Comparison of ENCODE assay signal across 7 mouse cellular contexts in genomic region chr19:4333100-4333775, GRCm38 (mm10). TPM values are rescaled to one million over a fixed set of nuclear protein-coding genes. Genes with fewer than 3 reads are reported as not detected.
DNase-seq lines count a peak whose midpoint lies in the region; ATAC-seq and TF ChIP-seq lines count a peak whose summit lies in the region.

No protein-coding gene starts in this region.

- no peak for TF ChIP-seq CTCF in lung, embryonic 14.5 days (IDR thresholded peaks at IDR 0.05; ENCODE audit: low read depth)
- no peak for TF ChIP-seq CTCF in olfactory bulb, adult 2 months (IDR thresholded peaks at IDR 0.05; ENCODE audit: insufficient read depth, low read depth, low read length)

- H3K4me3 ChIP-seq in lung, embryonic 14.5 days (ENCODE audit: low read depth, low read length), result peak overlapping the region; percentile 60
- H3K4me3 ChIP-seq in embryonic facial prominence, embryonic 13.5 days, result peak overlapping the region; percentile 58
- H3K4me3 ChIP-seq in hindbrain, embryonic 11.5 days (ENCODE audit: low read depth, low read length), result peak overlapping the region; percentile 62
- H3K4me3 ChIP-seq in liver, embryonic 13.5 days (replicated peaks), result peak overlapping the region; percentile 63
- H3K4me3 ChIP-seq in olfactory bulb, adult 2 months (ENCODE audit: insufficient read depth, low read depth, low read length), result peak overlapping the region; percentile 51

- peak overlapping the region; percentile 68 for H3K9ac ChIP-seq in lung, embryonic 14.5 days
- H3K9ac ChIP-seq in embryonic facial prominence, embryonic 13.5 days, result peak overlapping the region; percentile 81
- H3K9ac ChIP-seq in hindbrain, embryonic 11.5 days (ENCODE audit: low read depth, low read length), result peak overlapping the region; percentile 70
- H3K9ac ChIP-seq in liver, embryonic 13.5 days, result peak overlapping the region; percentile 73

- 1% methylated on average over 13 of the region's 13 CpGs for WGBS in lung, embryonic 14.5 days
- under 1% methylated on average over 13 of the region's 13 CpGs for WGBS in embryonic facial prominence, embryonic 13.5 days
- under 1% methylated on average over 13 of the region's 13 CpGs for WGBS in hindbrain, embryonic 11.5 days
- under 1% methylated on average over 13 of the region's 13 CpGs for WGBS in liver, embryonic 13.5 days (ENCODE audit: insufficient replicate concordance)
- WGBS in olfactory bulb, adult 2 months, result under 1% methylated on average over 13 of the region's 13 CpGs

- TF ChIP-seq POLR2A in olfactory bulb, adult 2 months (IDR thresholded peaks at IDR 0.05; ENCODE audit: insufficient read depth, low read depth, low read length), result no peak

- H3K27ac ChIP-seq in lung, embryonic 14.5 days (ENCODE audit: low read depth), result peak overlapping the region; percentile 93
- H3K27ac ChIP-seq in embryonic facial prominence, embryonic 13.5 days, result peak overlapping the region; percentile 97
- H3K27ac ChIP-seq in hindbrain, embryonic 11.5 days (ENCODE audit: low read depth, low read length), result peak overlapping the region; percentile 79
- H3K27ac ChIP-seq in liver, embryonic 13.5 days, result peak overlapping the region; percentile 85
- peak overlapping the region; percentile 45 for H3K27ac ChIP-seq in olfactory bulb, adult 2 months (ENCODE audit: insufficient read depth, low read depth, low read length)

- 0 out of 2 replicates have a peak, but pooled peaks cover 3% of the 10 kb centered on the region for H3K4me1 ChIP-seq in lung, embryonic 14.5 days (ENCODE audit: insufficient read depth)
- peaks cover 22% of the 10 kb centered on the region for H3K4me1 ChIP-seq in embryonic facial prominence, embryonic 13.5 days
- H3K4me1 ChIP-seq in hindbrain, embryonic 11.5 days (replicated peaks; ENCODE audit: control insufficient read depth, insufficient read depth, low read length), result peaks cover 2% of the 10 kb centered on the region; the same call in 1 of the 2 replicates
- peaks cover 47% of the 10 kb centered on the region for H3K4me1 ChIP-seq in liver, embryonic 13.5 days (replicated peaks)
- peaks cover 5% of the 10 kb centered on the region; the same call in 1 of the 2 replicates for H3K4me1 ChIP-seq in olfactory bulb, adult 2 months (ENCODE audit: control insufficient read depth, insufficient read depth, low read length)

- H3K4me2 ChIP-seq in lung, embryonic 14.5 days, result peak overlapping the region; percentile 86
- peak overlapping the region; percentile 82 for H3K4me2 ChIP-seq in embryonic facial prominence, embryonic 13.5 days
- H3K4me2 ChIP-seq in hindbrain, embryonic 11.5 days (replicated peaks; ENCODE audit: low read depth, low read length), result peak overlapping the region; percentile 61
- H3K4me2 ChIP-seq in liver, embryonic 13.5 days, result peak overlapping the region; percentile 77

- peaks cover 45% of the 10 kb centered on the region for H3K36me3 ChIP-seq in lung, embryonic 14.5 days (ENCODE audit: insufficient read depth)
- H3K36me3 ChIP-seq in embryonic facial prominence, embryonic 13.5 days, result peaks cover 45% of the 10 kb centered on the region
- peaks cover 3% of the 10 kb centered on the region for H3K36me3 ChIP-seq in hindbrain, embryonic 11.5 days (ENCODE audit: control insufficient read depth, insufficient read depth, low read length)
- H3K36me3 ChIP-seq in liver, embryonic 13.5 days, result peaks cover 40% of the 10 kb centered on the region

- H3K9me3 ChIP-seq in lung, embryonic 14.5 days (ENCODE audit: low read depth, low read length), result no peaks in the 10 kb centered on the region
- H3K9me3 ChIP-seq in embryonic facial prominence, embryonic 13.5 days, result no peaks in the 10 kb centered on the region
- H3K9me3 ChIP-seq in hindbrain, embryonic 11.5 days (ENCODE audit: control insufficient read depth, low read length), result no peaks in the 10 kb centered on the region
- no peaks in the 10 kb centered on the region for H3K9me3 ChIP-seq in liver, embryonic 13.5 days (replicated peaks)

- no peak for DNase-seq in lung, embryonic 14.5 days
- DNase-seq in lung, postnatal 25 days (ENCODE audit: low spot score), result no peak
- DNase-seq in NIH3T3 (ENCODE audit: low read depth), result peak; percentile 62
- peak; percentile 63 for DNase-seq in hindbrain, embryonic 11.5 days (ENCODE audit: low spot score)
- no peak for DNase-seq in liver, embryonic 13.5 days

- H3K27me3 ChIP-seq in lung, embryonic 14.5 days (ENCODE audit: insufficient read depth, low read length), result no peaks in the 10 kb centered on the region
- no peaks in the 10 kb centered on the region for H3K27me3 ChIP-seq in embryonic facial prominence, embryonic 13.5 days
- H3K27me3 ChIP-seq in hindbrain, embryonic 11.5 days (ENCODE audit: control insufficient read depth, insufficient read depth, low read length), result no peaks in the 10 kb centered on the region
- no peaks in the 10 kb centered on the region for H3K27me3 ChIP-seq in liver, embryonic 13.5 days

- peak; percentile 20 for ATAC-seq in lung, embryonic 14.5 days (ENCODE audit: insufficient read depth)
- no peak; the same call in 1 of the 2 replicates for ATAC-seq in embryonic facial prominence, embryonic 13.5 days (ENCODE audit: insufficient number of reproducible peaks, insufficient read depth, low FRiP score, low TSS enrichment, low read depth)
- ATAC-seq in hindbrain, embryonic 11.5 days (ENCODE audit: low FRiP score), result peak; percentile 56
- ATAC-seq in liver, embryonic 13.5 days (ENCODE audit: low read depth), result peak; percentile 28

RNA-seq across cellular contexts. Expression of gene Grk2, which starts 27.2 kb away (rescaled TPM):
- polyA plus RNA-seq in lung, embryonic 14.5 days (2014; fragmentation: Nextera tagmentation; extraction: Ambion mirVana), result 19.4 and 23.0 TPM in 2 replicates
- 17.0 and 19.6 TPM in 2 replicates for polyA plus RNA-seq in embryonic facial prominence, embryonic 13.5 days (2015; fragmentation: Nextera tagmentation; extraction: Ambion mirVana)
- polyA plus RNA-seq in hindbrain, embryonic 11.5 days (2014; fragmentation: Nextera tagmentation; extraction: Ambion mirVana), result 12.5 and 13.9 TPM in 2 replicates
- 10.1 and 10.3 TPM in 2 replicates for polyA plus RNA-seq in liver, embryonic 13.5 days (2015; fragmentation: Nextera tagmentation; extraction: Ambion mirVana)
- 210 TPM in 1 of 2 replicates, not detected in the other for polyA plus RNA-seq in olfactory bulb, adult 2 months (2012; ENCODE audit: insufficient read depth, insufficient read length, low replicate concordance, missing spikeins)

RNA-seq across cellular contexts. Expression of gene Ankrd13d, which starts 50.3 kb away (rescaled TPM):
- polyA plus RNA-seq in lung, embryonic 14.5 days (2014; fragmentation: Nextera tagmentation; extraction: Ambion mirVana), result 2.4 and 2.8 TPM in 2 replicates
- 12.6 and 13.5 TPM in 2 replicates for polyA plus RNA-seq in embryonic facial prominence, embryonic 13.5 days (2015; fragmentation: Nextera tagmentation; extraction: Ambion mirVana)
- 8.6 and 11.0 TPM in 2 replicates for polyA plus RNA-seq in hindbrain, embryonic 11.5 days (2014; fragmentation: Nextera tagmentation; extraction: Ambion mirVana)
- 0.57 and 0.74 TPM in 2 replicates for polyA plus RNA-seq in liver, embryonic 13.5 days (2015; fragmentation: Nextera tagmentation; extraction: Ambion mirVana)
- not detected in 2 replicates for polyA plus RNA-seq in olfactory bulb, adult 2 months (2012; ENCODE audit: insufficient read depth, insufficient read length, low replicate concordance, missing spikeins)

Comparison
In these comparisons a context has a peak if more than half of its experiments do, and no peak if none do; other contexts are left out.
1. DNase-seq: peak in NIH3T3 (single experiment) and hindbrain, embryonic 11.5 days (single experiment); none in lung, embryonic 14.5 days (single experiment), lung, postnatal 25 days (single experiment) and liver, embryonic 13.5 days (single experiment).
2. H3K27ac ChIP-seq: peak in every context shown above with its lines; median percentile 97 in embryonic facial prominence, embryonic 13.5 days; 93 in lung, embryonic 14.5 days; 85 in liver, embryonic 13.5 days; 79 in hindbrain, embryonic 11.5 days; 45 in olfactory bulb, adult 2 months.
3. Peak in every context shown above with its lines, with median percentiles within 50 percentile points of each other: H3K4me2 ChIP-seq, H3K4me3 ChIP-seq and H3K9ac ChIP-seq.